Mouse (Mus musculus) liver, embryonic 15.5 days (tissue): ENCODE data around the gene Prps1l1. TPM values are rescaled to one million over a fixed set of nuclear protein-coding genes. Genes with fewer than 3 reads are reported as not detected.

Experiments used
- ATAC-seq: fragments of 200-750 bp; cut with Nextera tagmentation; 2 replicates; pipeline ENCODE4 v1.8.0; 2017; ENCODE audit warnings: moderate number of reproducible peaks, mild to moderate bottlenecking, moderate library complexity; ENCODE audit not compliant: insufficient read depth
- H3K27ac ChIP-seq: fragments of 300-500 bp; sonication (generic); replicated peaks from 2 replicates; pipeline ENCODE4 v1.5.1; 2015; ENCODE audit warnings: mild to moderate bottlenecking, inconsistent platforms
- H3K27me3 ChIP-seq: fragments of 300-500 bp; sonication (generic); 2 replicates; pipeline ENCODE4 v1.6.1; 2015; ENCODE audit warnings: mild to moderate bottlenecking, inconsistent platforms
- H3K36me3 ChIP-seq: fragments of 300-500 bp; sonication (generic); replicated peaks from 2 replicates; pipeline ENCODE4 v1.6.1; 2015; ENCODE audit warnings: moderate library complexity, mild to moderate bottlenecking, inconsistent platforms
- H3K4me1 ChIP-seq: fragments of 300-500 bp; sonication (generic); replicated peaks from 2 replicates; pipeline ENCODE4 v1.6.1; 2015; ENCODE audit warnings: inconsistent platforms
- H3K4me2 ChIP-seq: fragments of 300-500 bp; sonication (generic); 2 replicates; pipeline ENCODE4 v1.6.1; 2015; ENCODE audit warnings: moderate library complexity, mild to moderate bottlenecking, inconsistent platforms
- H3K4me3 ChIP-seq: fragments of 300-500 bp; sonication (generic); replicated peaks from 2 replicates; pipeline ENCODE4 v1.5.1; 2015; ENCODE audit warnings: mild to moderate bottlenecking, inconsistent platforms
- H3K9ac ChIP-seq: fragments of 300-500 bp; sonication (generic); 2 replicates; pipeline ENCODE4 v1.6.1; 2015; ENCODE audit warnings: moderate library complexity, mild to moderate bottlenecking, inconsistent platforms
- H3K9me3 ChIP-seq: fragments of 300-500 bp; sonication (generic); replicated peaks from 2 replicates; pipeline ENCODE4 v1.6.1; 2016; ENCODE audit warnings: inconsistent platforms
- WGBS: fragments of 180-500 bp; shearing (Covaris S2); methylation state at CpG from one replicate; pipeline ENCODE4 v1.1.7; 2015; ENCODE audit warnings: mixed read lengths; ENCODE audit not compliant: insufficient replicate concordance; 5-methylcytosine and 5-hydroxymethylcytosine counted together
- polyA plus RNA-seq: library from polyadenylated mRNA; unstranded; fragments of >200 nt; fragmentation: Nextera tagmentation; extraction: Ambion mirVana; gene quantifications from 2 replicates; pipeline ENCODE4 v1.2.1, GENCODE M21; 2015

The Prps1l1 gene
- polyA plus RNA-seq, 1 experiment from 2014 or later = not detected

DNA sequence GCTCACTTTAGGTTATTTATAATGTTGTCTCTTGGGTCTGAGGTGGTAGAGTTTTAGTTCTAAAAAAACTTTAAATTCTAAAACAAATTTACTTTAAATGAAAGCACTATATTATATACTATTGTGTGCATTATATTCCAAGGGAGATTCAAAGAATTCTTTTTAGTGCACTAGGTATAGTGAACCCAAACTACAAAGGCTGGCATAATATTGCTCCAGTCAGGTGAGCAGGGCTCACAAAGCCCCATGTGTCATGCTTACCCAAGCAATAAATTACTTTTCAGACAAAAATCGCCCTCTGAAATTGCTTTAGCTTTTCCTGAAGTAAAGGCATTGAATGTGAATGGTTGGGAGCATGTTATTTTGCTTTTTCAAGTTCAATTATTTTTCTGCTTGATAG lies 43.0 kb downstream of the Prps1l1 start:
- H3K4me1 ChIP-seq = no peaks in the 10 kb centered on the region
- no peak overlapping the region for H3K9ac ChIP-seq
- no peaks in the 10 kb centered on the region for H3K27me3 ChIP-seq
- H3K36me3 ChIP-seq = no peaks in the 10 kb centered on the region
- no peak overlapping the region for H3K4me2 ChIP-seq
- H3K4me3 ChIP-seq = no peak overlapping the region
- no peak overlapping the region for H3K27ac ChIP-seq
- no peak for ATAC-seq
- 42% methylated on average over 1 of the region's 1 CpGs for WGBS
- H3K9me3 ChIP-seq = no peaks in the 10 kb centered on the region

Other genes starting within 250 kb of the Prps1l1 start
- gene Hdac9, start 67.7 kb upstream of the Prps1l1 start, polyA plus RNA-seq = 1.5 and 1.6 TPM in 2 replicates
- 6.7 and 9.2 TPM in 2 replicates for gene Snx13, start 62.4 kb downstream of the Prps1l1 start, polyA plus RNA-seq